Mouse (Mus musculus): ENCODE data around the gene Gdf1. TPM values are rescaled to one million over a fixed set of nuclear protein-coding genes. Genes with fewer than 3 reads are reported as not detected.

Gdf1 gene
- polyA plus RNA-seq, 1 experiment = 0.26 TPM

- 76% methylated on average over 1 of the region's 1 CpGs for WGBS
- no peak for DNase-seq (ENCODE audit: low read depth, low spot score)
Measured at GRCm38 (mm10) chr8:70356111-70356510, 26.5 kb downstream of the Gdf1 start.

GRCm38 (mm10) chr8:70359411-70359810 is 29.8 kb downstream of the Gdf1 start:
- DNase-seq (ENCODE audit: low read depth, low spot score) = no peak
- whole genome bisulfite sequencing = 19% methylated on average over 3 of the region's 3 CpGs

- DNase-seq (ENCODE audit: low read depth, low spot score) = no peak
- WGBS = 59% methylated on average over 4 of the region's 4 CpGs
Measured at GRCm38 (mm10) chr8:70360769-70361168, 31.2 kb downstream of the Gdf1 start.

GRCm38 (mm10) chr8:70361484-70362032 is 31.9 kb downstream of the Gdf1 start:
- WGBS = 82% methylated on average over 10 of the region's 10 CpGs
- no peak for DNase-seq (ENCODE audit: low read depth, low spot score)

GRCm38 (mm10) chr8:70364066-70364465 is 34.4 kb downstream of the Gdf1 start:
- WGBS = 17% methylated on average over 5 of the region's 5 CpGs
- no peak for DNase-seq (ENCODE audit: low read depth, low spot score)

GRCm38 (mm10) chr8:70366588-70366987 is 37.0 kb downstream of the Gdf1 start:
- WGBS = 59% methylated on average over 5 of the region's 5 CpGs
- DNase-seq (ENCODE audit: low read depth, low spot score) = no peak

GRCm38 (mm10) chr8:70370476-70370875 is 40.9 kb downstream of the Gdf1 start:
- no peak for DNase-seq (ENCODE audit: low read depth, low spot score)
- WGBS = 92% methylated on average over 7 of the region's 7 CpGs

- 66% methylated on average over 6 of the region's 6 CpGs for WGBS
- no peak for DNase-seq (ENCODE audit: low read depth, low spot score)
Measured at GRCm38 (mm10) chr8:70371951-70372350, 42.3 kb downstream of the Gdf1 start.

- WGBS = 5% methylated on average over 47 of the region's 47 CpGs
- no peak for DNase-seq (ENCODE audit: low read depth, low spot score)
Measured at GRCm38 (mm10) chr8:70373397-70374317, 44.0 kb downstream of the Gdf1 start, which contains the start of gene Comp. Comp (plus strand) TSS chr8:70373558.

GRCm38 (mm10) chr8:70374318-70374927 is 44.8 kb downstream of the Gdf1 start:
- no peak for DNase-seq (ENCODE audit: low read depth, low spot score)
- WGBS = under 1% methylated on average over 53 of the region's 53 CpGs

- no peak for DNase-seq (ENCODE audit: low read depth, low spot score)
- whole genome bisulfite sequencing = 3% methylated on average over 35 of the region's 35 CpGs
Measured at GRCm38 (mm10) chr8:70375212-70375859, 45.7 kb downstream of the Gdf1 start.

GRCm38 (mm10) chr8:70376275-70376741 is 46.7 kb downstream of the Gdf1 start:
- WGBS = 3% methylated on average over 37 of the region's 37 CpGs
- DNase-seq (ENCODE audit: low read depth, low spot score) = no peak

GRCm38 (mm10) chr8:70377049-70377448 is 47.4 kb downstream of the Gdf1 start:
- 19% methylated on average over 15 of the region's 15 CpGs for WGBS
- DNase-seq (ENCODE audit: low read depth, low spot score) = no peak

GRCm38 (mm10) chr8:70380069-70380468 is 50.5 kb downstream of the Gdf1 start:
- DNase-seq (ENCODE audit: low read depth, low spot score) = no peak
- 73% methylated on average over 12 of the region's 12 CpGs for WGBS

Other genes with a start within 250 kb of the Gdf1 start
- 0.42 and 0.70 TPM in 2 replicates for gene Hapln4, start 246.4 kb upstream of the Gdf1 start, polyA plus RNA-seq (2012; rRNA removed)
- gene Ncan, start 208.9 kb upstream of the Gdf1 start, polyA plus RNA-seq (2012; rRNA removed) = 0.06 and 0.10 TPM in 2 replicates
- 23.2 and 25.3 TPM in 2 replicates for gene Nr2c2ap, start 198.5 kb upstream of the Gdf1 start, polyA plus RNA-seq (2012; rRNA removed)
- gene Rfxank, start 190.7 kb upstream of the Gdf1 start, polyA plus RNA-seq (2012; rRNA removed) = 22.5 and 32.6 TPM in 2 replicates
- 69.2 and 73.2 TPM in 2 replicates for gene Borcs8, start 190.3 kb upstream of the Gdf1 start, polyA plus RNA-seq (2012; rRNA removed)
- gene Mef2b, start 190.1 kb upstream of the Gdf1 start, polyA plus RNA-seq (2012; rRNA removed) = 3.0 and 4.9 TPM in 2 replicates
- 52.9 and 69.2 TPM in 2 replicates for gene Tmem161a, start 157.5 kb upstream of the Gdf1 start, polyA plus RNA-seq (2012; rRNA removed)
- 15.5 and 23.1 TPM in 2 replicates for gene Slc25a42, start 117.5 kb upstream of the Gdf1 start, polyA plus RNA-seq (2012; rRNA removed)
- gene Sugp2, start 95.6 kb upstream of the Gdf1 start, polyA plus RNA-seq (2012; rRNA removed) = 20.2 and 28.8 TPM in 2 replicates
- 13.6 and 15.2 TPM in 2 replicates for gene Armc6, start 95.4 kb upstream of the Gdf1 start, polyA plus RNA-seq (2012; rRNA removed)
- gene Homer3, start 47.0 kb upstream of the Gdf1 start, polyA plus RNA-seq (2012; rRNA removed) = 5.8 and 6.7 TPM in 2 replicates
- 40.9 and 57.8 TPM in 2 replicates for gene Ddx49, start 27.3 kb upstream of the Gdf1 start, polyA plus RNA-seq (2012; rRNA removed)
- gene Cope, start 27.3 kb upstream of the Gdf1 start, polyA plus RNA-seq (2012; rRNA removed) = 438 and 500 TPM in 2 replicates
- gene Cers1, start 14.0 kb upstream of the Gdf1 start, polyA plus RNA-seq (2012; rRNA removed) = 0.36 and 0.64 TPM in 2 replicates
- 24.5 and 35.3 TPM in 2 replicates for gene Upf1, start 23.5 kb downstream of the Gdf1 start, polyA plus RNA-seq (2012; rRNA removed)
- 0.15 and 0.25 TPM in 2 replicates for gene Comp, start 43.7 kb downstream of the Gdf1 start, polyA plus RNA-seq (2012; rRNA removed)
- 7.6 and 9.3 TPM in 2 replicates for gene Crtc1, start 109.8 kb downstream of the Gdf1 start, polyA plus RNA-seq (2012; rRNA removed)
- 16.8 and 22.1 TPM in 2 replicates for gene Klhl26, start 147.2 kb downstream of the Gdf1 start, polyA plus RNA-seq (2012; rRNA removed)
- 2.1 and 2.4 TPM in 2 replicates for gene Tmem59l, start 157.5 kb downstream of the Gdf1 start, polyA plus RNA-seq (2012; rRNA removed)
- 1.1 and 2.0 TPM in 2 replicates for gene Crlf1, start 163.3 kb downstream of the Gdf1 start, polyA plus RNA-seq (2012; rRNA removed)
- gene Rex1bd, start 176.9 kb downstream of the Gdf1 start, polyA plus RNA-seq (2012; rRNA removed) = 137 and 159 TPM in 2 replicates
- gene Uba52, start 181.0 kb downstream of the Gdf1 start, polyA plus RNA-seq (2012; rRNA removed) = 768 and 796 TPM in 2 replicates
- gene Fkbp8, start 197.9 kb downstream of the Gdf1 start, polyA plus RNA-seq (2012; rRNA removed) = 422 and 497 TPM in 2 replicates
- 64.3 and 72.6 TPM in 2 replicates for gene Kxd1, start 198.1 kb downstream of the Gdf1 start, polyA plus RNA-seq (2012; rRNA removed)
- 24.9 and 28.2 TPM in 2 replicates for gene Ell, start 209.6 kb downstream of the Gdf1 start, polyA plus RNA-seq (2012; rRNA removed)